ENCODE assay signal across 28 mouse cellular contexts in genomic region chr1:130737916-130738315, GRCm38 (mm10). TPM values are rescaled to one million over a fixed set of nuclear protein-coding genes. Genes with fewer than 3 reads are reported as not detected.
A peak's percentile ranks its signal among the peaks of the same experiment; 100 is the strongest.
DNase-seq lines count a peak whose midpoint lies in the region; ATAC-seq and TF ChIP-seq lines count a peak whose summit lies in the region.
"Had no signal": no experiment of that assay in that cellular context is flagged by ENCODE, and none has a peak within 500 bp of the region (broad histone marks: within the 10 kb centered on the region; RNA-seq: fewer than 3 reads in every experiment).

No protein-coding gene starts in this region.

- H3K27me3 ChIP-seq in erythroblast, embryonic 14.5 days (ENCODE audit: control insufficient read depth) = no peaks in the 10 kb centered on the region
- no peaks in the 10 kb centered on the region for H3K27me3 ChIP-seq in liver, embryonic 14.5 days (ENCODE audit: control insufficient read depth, insufficient read depth, low read length)
- no peaks in the 10 kb centered on the region for H3K27me3 ChIP-seq in liver, postnatal 0 days (ENCODE audit: insufficient read depth, low read length)
- H3K27me3 ChIP-seq in intestine, embryonic 16.5 days (replicated peaks; ENCODE audit: control insufficient read depth, insufficient read depth, low read length) = no peaks in the 10 kb centered on the region
- H3K27me3 ChIP-seq in small intestine, adult 2 months (ENCODE audit: control insufficient read depth, insufficient read depth, low read length) = no peaks in the 10 kb centered on the region
- H3K27me3 ChIP-seq: embryonic facial prominence, embryonic 12.5 days; forebrain, embryonic 13.5 days; Patski had no signal

- 94% methylated on average over 7 of the region's 7 CpGs for WGBS in liver, embryonic 14.5 days (ENCODE audit: insufficient replicate concordance)
- 89% methylated on average over 7 of the region's 7 CpGs for WGBS in liver, postnatal 0 days (ENCODE audit: insufficient replicate concordance)
- 80% methylated on average over 7 of the region's 7 CpGs for WGBS in intestine, embryonic 16.5 days
- WGBS in small intestine, adult 2 months = 44% methylated on average over 7 of the region's 7 CpGs

- peak overlapping the region; percentile 37 for H3K4me3 ChIP-seq in erythroblast, embryonic 14.5 days (replicated peaks)
- H3K4me3 ChIP-seq in liver, embryonic 14.5 days (ENCODE audit: insufficient read depth in 1 of 2, low read depth in 2 of 2, low read length in 2 of 2) = no peak overlapping the region
- H3K4me3 ChIP-seq in liver, postnatal 0 days (ENCODE audit: low read depth, low read length) = no peak overlapping the region
- H3K4me3 ChIP-seq in intestine, embryonic 16.5 days (ENCODE audit: low read length) = no peak overlapping the region
- no peak overlapping the region for H3K4me3 ChIP-seq in small intestine, adult 2 months (ENCODE audit: low read depth, low read length)
- H3K4me3 ChIP-seq: embryonic facial prominence, embryonic 12.5 days; forebrain, embryonic 13.5 days; heart, embryonic 12.5 days had no signal

- H3K4me2 ChIP-seq in liver, embryonic 14.5 days (ENCODE audit: low read depth) = peak overlapping the region; percentile 97
- no peak overlapping the region for H3K4me2 ChIP-seq in liver, postnatal 0 days (ENCODE audit: low read depth, low read length)
- 0 out of 2 replicates have a peak overlapping the region, but pooled peaks have one; percentile 14 for H3K4me2 ChIP-seq in intestine, embryonic 16.5 days (ENCODE audit: low read depth, low read length)
- H3K4me2 ChIP-seq: embryonic facial prominence, embryonic 12.5 days; forebrain, embryonic 13.5 days; heart, embryonic 12.5 days had no signal

- DNase-seq in liver, embryonic 14.5 days (ENCODE audit: low read depth in 3 of 3, low spot score in 3 of 3) = no peak
- no peak for DNase-seq in liver, postnatal 0 days
- no peak for DNase-seq in urinary bladder, postnatal 14 days (ENCODE audit: low spot score)
- DNase-seq in cerebellum, adult 8-10 months = no peak
- DNase-seq: B cell, adult 2 months; cerebellum, adult 18-20 months; cerebellum, postnatal 14 days; embryo, embryonic 11 days; forebrain, postnatal 0 days; gastrocnemius, postnatal 14 days; heart, postnatal 36 days had no signal

- no peak for TF ChIP-seq CTCF in liver, embryonic 14.5 days (IDR thresholded peaks at IDR 0.05; ENCODE audit: low read depth)
- no peak for TF ChIP-seq CTCF in liver, postnatal 0 days (IDR thresholded peaks at IDR 0.05; ENCODE audit: low read depth)
- TF ChIP-seq CTCF in small intestine, adult 2 months (IDR thresholded peaks at IDR 0.05; ENCODE audit: extremely low read depth, insufficient read length, insufficient replicate concordance, low read depth, low read length) = no peak

- TF ChIP-seq EP300 in liver, embryonic 14.5 days (IDR thresholded peaks at IDR 0.05; ENCODE audit: low read depth) = no peak
- TF ChIP-seq EP300 in liver, postnatal 0 days (IDR thresholded peaks at IDR 0.05; ENCODE audit: low read depth) = no peak

- H3K9ac ChIP-seq in liver, embryonic 14.5 days (replicated peaks) = no peak overlapping the region; the same call in 1 of the 2 replicates
- no peak overlapping the region for H3K9ac ChIP-seq in liver, postnatal 0 days (replicated peaks)
- H3K9ac ChIP-seq in intestine, embryonic 16.5 days (ENCODE audit: low read depth, low read length) = no peak overlapping the region
- H3K9ac ChIP-seq: embryonic facial prominence, embryonic 12.5 days; forebrain, embryonic 13.5 days; forebrain, postnatal 0 days; heart, embryonic 12.5 days had no signal

- no peak for TF ChIP-seq POLR2A in small intestine, adult 2 months (IDR thresholded peaks at IDR 0.05; ENCODE audit: low read depth, low read length)

- H3K9me3 ChIP-seq in erythroblast, embryonic 14.5 days (ENCODE audit: control insufficient read depth, low read length) = no peaks in the 10 kb centered on the region
- no peaks in the 10 kb centered on the region for H3K9me3 ChIP-seq in liver, embryonic 14.5 days (ENCODE audit: control insufficient read depth, low read length)
- no peaks in the 10 kb centered on the region for H3K9me3 ChIP-seq in liver, postnatal 0 days (ENCODE audit: low read length)
- H3K9me3 ChIP-seq in intestine, embryonic 16.5 days (ENCODE audit: control insufficient read depth, low read length) = no peaks in the 10 kb centered on the region
- H3K9me3 ChIP-seq: embryonic facial prominence, embryonic 12.5 days; forebrain, embryonic 13.5 days; heart, embryonic 12.5 days had no signal

- peaks cover 100% of the 10 kb centered on the region for H3K4me1 ChIP-seq in erythroblast, embryonic 14.5 days (ENCODE audit: control insufficient read depth)
- H3K4me1 ChIP-seq in liver, embryonic 14.5 days (replicated peaks; ENCODE audit: control insufficient read depth in 2 of 2, insufficient read depth in 2 of 2, low read length in 1 of 2) = peaks cover 74 to 83% of the 10 kb centered on the region in 2 experiments
- H3K4me1 ChIP-seq in liver, postnatal 0 days (ENCODE audit: insufficient read depth) = peaks cover 60% of the 10 kb centered on the region
- H3K4me1 ChIP-seq in intestine, embryonic 16.5 days (ENCODE audit: control insufficient read depth, insufficient read depth, low read length) = peaks cover 26% of the 10 kb centered on the region
- H3K4me1 ChIP-seq in small intestine, adult 2 months (ENCODE audit: control insufficient read depth, insufficient read depth, insufficient read length, low read length) = peaks cover 41% of the 10 kb centered on the region
- H3K4me1 ChIP-seq: embryonic facial prominence, embryonic 12.5 days had no signal

- H3K36me3 ChIP-seq in erythroblast, embryonic 14.5 days (ENCODE audit: control insufficient read depth) = peaks cover 97% of the 10 kb centered on the region
- H3K36me3 ChIP-seq in liver, embryonic 14.5 days (replicated peaks; ENCODE audit: control insufficient read depth, insufficient read depth, low read depth) = peaks cover 20% of the 10 kb centered on the region
- peaks cover 9% of the 10 kb centered on the region for H3K36me3 ChIP-seq in liver, postnatal 0 days (replicated peaks; ENCODE audit: insufficient read depth, low read length)
- no peaks in the 10 kb centered on the region; the same call in 1 of the 2 replicates for H3K36me3 ChIP-seq in intestine, embryonic 16.5 days (ENCODE audit: control insufficient read depth, insufficient read depth, low read length)
- H3K36me3 ChIP-seq in small intestine, adult 2 months (ENCODE audit: control insufficient read depth, insufficient read depth, low read length) = peaks cover 45% of the 10 kb centered on the region
- H3K36me3 ChIP-seq: embryonic facial prominence, embryonic 12.5 days; heart, embryonic 12.5 days had no signal

- no peak for ATAC-seq in erythroblast, adult 5-6 weeks (replicated peaks; ENCODE audit: low FRiP score, poor library complexity, severe bottlenecking)
- ATAC-seq in liver, embryonic 14.5 days (ENCODE audit: insufficient read depth) = no peak
- ATAC-seq in liver, postnatal 0 days = no peak
- ATAC-seq in intestine, embryonic 16.5 days = no peak
- ATAC-seq: activated CD4-positive, CD25-positive, alpha-beta regulatory T cell, adult 4 months; CD4-positive, CD25-positive, alpha-beta regulatory T cell, adult 4 months; forebrain, embryonic 13.5 days; forebrain, postnatal 0 days; hindbrain, embryonic 16.5 days; Patski had no signal

- peak overlapping the region; percentile 99 for H3K27ac ChIP-seq in liver, embryonic 14.5 days
- no peak overlapping the region for H3K27ac ChIP-seq in liver, postnatal 0 days (ENCODE audit: low read depth)
- peak overlapping the region; percentile 79 for H3K27ac ChIP-seq in intestine, embryonic 16.5 days (ENCODE audit: low read length)
- peak overlapping the region; percentile 93 for H3K27ac ChIP-seq in small intestine, adult 2 months (ENCODE audit: insufficient read depth, low read depth, low read length)
- H3K27ac ChIP-seq: embryonic facial prominence, embryonic 12.5 days; forebrain, embryonic 13.5 days had no signal

RNA-seq across cellular contexts. Expression of gene AA986860, which starts 6.1 kb away (rescaled TPM):
- polyA plus RNA-seq in erythroblast, embryonic 14.5 days (2012) = 5.3 and 6.5 TPM in 2 replicates
- 2.7 and 5.4 TPM in 2 replicates for total RNA-seq in erythroblast, adult 5-6 weeks (2015; ENCODE audit: low replicate concordance)
- 1.4 and 2.5 TPM in 2 replicates for total RNA-seq in erythroblast, adult 5-6 weeks (2017; ENCODE audit: low replicate concordance)
- 3.6 and 3.7 TPM in 2 replicates for polyA plus RNA-seq in liver, embryonic 14.5 days (2012; rRNA removed)
- 5.3 and 8.7 TPM in 2 replicates for polyA plus RNA-seq in liver, embryonic 14.5 days (2014; fragmentation: Nextera tagmentation; extraction: Ambion mirVana)
- polyA plus RNA-seq in liver, postnatal 0 days (2015; fragmentation: Nextera tagmentation; extraction: Ambion mirVana) = 1.1 and 1.4 TPM in 2 replicates
- 74.7 and 81.2 TPM in 2 replicates for polyA plus RNA-seq in intestine, embryonic 16.5 days (2015; fragmentation: Nextera tagmentation; extraction: Ambion mirVana)
- 15.1 and 64.1 TPM in 2 replicates for polyA plus RNA-seq in small intestine, adult 2 months (2012; rRNA removed)

RNA-seq across cellular contexts. Expression of gene Pfkfb2, which starts 8.9 kb away (rescaled TPM):
- 0.28 and 0.32 TPM in 2 replicates for polyA plus RNA-seq in erythroblast, embryonic 14.5 days (2012)
- total RNA-seq in erythroblast, adult 5-6 weeks (2015; ENCODE audit: low replicate concordance) = 20.9 and 21.1 TPM in 2 replicates
- 51.3 and 55.4 TPM in 2 replicates for total RNA-seq in erythroblast, adult 5-6 weeks (2017; ENCODE audit: low replicate concordance)
- polyA plus RNA-seq in liver, embryonic 14.5 days (2012; rRNA removed) = 6.4 and 7.2 TPM in 2 replicates
- polyA plus RNA-seq in liver, embryonic 14.5 days (2014; fragmentation: Nextera tagmentation; extraction: Ambion mirVana) = 1.7 and 3.6 TPM in 2 replicates
- polyA plus RNA-seq in liver, postnatal 0 days (2015; fragmentation: Nextera tagmentation; extraction: Ambion mirVana) = 2.0 and 2.6 TPM in 2 replicates
- polyA plus RNA-seq in intestine, embryonic 16.5 days (2015; fragmentation: Nextera tagmentation; extraction: Ambion mirVana) = 12.1 and 12.4 TPM in 2 replicates
- polyA plus RNA-seq in small intestine, adult 2 months (2012; rRNA removed) = 4.2 and 9.6 TPM in 2 replicates

RNA-seq across cellular contexts. Expression of gene Yod1, which starts 20.8 kb away (rescaled TPM):
- 0.54 and 0.58 TPM in 2 replicates for polyA plus RNA-seq in erythroblast, embryonic 14.5 days (2012)
- total RNA-seq in erythroblast, adult 5-6 weeks (2015; ENCODE audit: low replicate concordance) = 75.7 and 84.2 TPM in 2 replicates
- total RNA-seq in erythroblast, adult 5-6 weeks (2017; ENCODE audit: low replicate concordance) = 86.2 and 95.5 TPM in 2 replicates
- 4.3 and 5.8 TPM in 2 replicates for polyA plus RNA-seq in liver, embryonic 14.5 days (2012; rRNA removed)
- 19.0 and 22.8 TPM in 2 replicates for polyA plus RNA-seq in liver, embryonic 14.5 days (2014; fragmentation: Nextera tagmentation; extraction: Ambion mirVana)
- 17.3 and 20.3 TPM in 2 replicates for polyA plus RNA-seq in liver, postnatal 0 days (2015; fragmentation: Nextera tagmentation; extraction: Ambion mirVana)
- 8.5 and 9.9 TPM in 2 replicates for polyA plus RNA-seq in intestine, embryonic 16.5 days (2015; fragmentation: Nextera tagmentation; extraction: Ambion mirVana)
- polyA plus RNA-seq in small intestine, adult 2 months (2012; rRNA removed) = 0.50 and 1.5 TPM in 2 replicates

RNA-seq across cellular contexts. Expression of gene Gm29427, which starts 22.3 kb away (rescaled TPM):
- polyA plus RNA-seq in erythroblast, embryonic 14.5 days (2012) = not detected in 2 replicates
- total RNA-seq in erythroblast, adult 5-6 weeks (2015; ENCODE audit: low replicate concordance) = not detected in 2 replicates
- not detected in 2 replicates for total RNA-seq in erythroblast, adult 5-6 weeks (2017; ENCODE audit: low replicate concordance)
- polyA plus RNA-seq in liver, embryonic 14.5 days (2012; rRNA removed) = not detected in 2 replicates
- polyA plus RNA-seq in liver, embryonic 14.5 days (2014; fragmentation: Nextera tagmentation; extraction: Ambion mirVana) = not detected in 2 replicates
- polyA plus RNA-seq in liver, postnatal 0 days (2015; fragmentation: Nextera tagmentation; extraction: Ambion mirVana) = 0.07 TPM in 1 of 2 replicates, not detected in the other
- polyA plus RNA-seq in intestine, embryonic 16.5 days (2015; fragmentation: Nextera tagmentation; extraction: Ambion mirVana) = 0.07 TPM in 1 of 2 replicates, not detected in the other
- polyA plus RNA-seq in small intestine, adult 2 months (2012; rRNA removed) = not detected in 2 replicates
- total RNA-seq: adrenal gland, postnatal 14 days; common myeloid progenitor, adult 5-6 weeks; gastrocnemius, adult 18-20 months; heart, adult 8-10 months had no signal
- polyA plus RNA-seq: activated CD4-positive, CD25-positive, alpha-beta regulatory T cell, adult 4 months; CD4-positive, CD25-positive, alpha-beta regulatory T cell, adult 4 months; embryonic facial prominence, embryonic 12.5 days; forebrain, embryonic 13.5 days; forebrain, postnatal 0 days; heart, embryonic 12.5 days; heart, postnatal 0 days; hindbrain, embryonic 11.5 days; hindbrain, embryonic 16.5 days had no signal
